Mouse (Mus musculus) CH12.LX (cell line): ENCODE data around the gene Ptprd.

Source experiments
- CTCF ChIP-seq, 2 experiments: IDR thresholded peaks in 1 of 2; conservative IDR thresholded peaks in 1 of 2; 2 replicates each; pipeline ENCODE4 v1.5.1; 2011 to 2012; ENCODE audit warnings: low read depth in 2 of 2, low read length in 2 of 2, improper control_type of control experiment in 1 of 2, inconsistent platforms in 1 of 2, mild to moderate bottlenecking in 1 of 2, moderate library complexity in 1 of 2
- EP300 ChIP-seq: IDR thresholded peaks from 2 replicates; pipeline ENCODE4 v1.6.1; 2011; ENCODE audit warnings: low read length, improper control_type of control experiment
- HCFC1 ChIP-seq: IDR thresholded peaks from 2 replicates; pipeline ENCODE4 v1.6.1; 2012; ENCODE audit warnings: low read depth, mild to moderate bottlenecking, inconsistent platforms, low read length, improper control_type of control experiment
- IRF4 ChIP-seq: IDR thresholded peaks from 2 replicates; pipeline ENCODE4 v1.6.1; 2014; ENCODE audit warnings: low read depth, mild to moderate bottlenecking, inconsistent platforms, low read length, improper control_type of control experiment
- JUN ChIP-seq: IDR thresholded peaks from 2 replicates; pipeline ENCODE4 v1.6.1; 2011; ENCODE audit warnings: low read depth, mild to moderate bottlenecking, low read length, improper control_type of control experiment, moderate library complexity; ENCODE audit not compliant: insufficient read depth
- MAFK ChIP-seq: IDR thresholded peaks from 2 replicates; pipeline ENCODE4 v1.6.1; 2011; ENCODE audit warnings: low read length, improper control_type of control experiment; ENCODE audit not compliant: insufficient replicate concordance
- MAX ChIP-seq: IDR thresholded peaks from 2 replicates; pipeline ENCODE4 v1.6.1; 2011; ENCODE audit warnings: low read length, improper control_type of control experiment
- MYC ChIP-seq: IDR thresholded peaks from 2 replicates; pipeline ENCODE4 v1.6.1; 2011; ENCODE audit warnings: low read depth, mild to moderate bottlenecking, improper control_type of control experiment, low read length
- PAX5 ChIP-seq: IDR thresholded peaks from 2 replicates; pipeline ENCODE4 v1.6.1; 2012; ENCODE audit warnings: low read length, inconsistent platforms, mixed read lengths
- POLR2A ChIP-seq: IDR thresholded peaks from 2 replicates; pipeline ENCODE4 v1.6.1; 2011; ENCODE audit warnings: low read depth, mild to moderate bottlenecking, improper control_type of control experiment, low read length
- RAD21 ChIP-seq: IDR thresholded peaks from 2 replicates; pipeline ENCODE4 v1.6.1; 2011; ENCODE audit warnings: low read depth, mild to moderate bottlenecking, low read length, improper control_type of control experiment, moderate library complexity
- SIN3A ChIP-seq: IDR thresholded peaks from 2 replicates; pipeline ENCODE4 v1.6.1; 2012; ENCODE audit warnings: low read length, improper control_type of control experiment, inconsistent platforms
- TCF12 ChIP-seq: IDR thresholded peaks from 2 replicates; pipeline ENCODE4 v1.6.1; 2014; ENCODE audit warnings: low read depth, mild to moderate bottlenecking, inconsistent platforms, low read length, improper control_type of control experiment

DNA sequence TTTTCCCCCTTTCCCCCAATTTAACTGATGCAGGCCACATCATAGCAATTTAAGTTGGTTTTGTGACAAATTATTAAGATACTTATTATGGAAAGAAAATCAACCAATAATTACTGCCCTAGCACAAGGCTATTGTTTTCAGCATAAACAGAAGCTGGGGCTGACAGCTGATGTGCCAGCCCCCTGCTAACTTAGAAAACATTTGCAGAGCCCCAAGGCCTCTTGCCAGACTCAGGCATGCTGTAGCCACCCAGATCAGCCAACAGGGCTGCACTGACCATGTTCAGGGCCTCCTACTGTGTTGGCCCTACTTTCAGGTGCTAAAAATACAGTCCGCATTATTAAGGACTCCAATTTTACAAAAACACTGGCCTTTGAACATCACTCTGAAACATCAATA is 1951.1 kb downstream of the Ptprd start:
- TF ChIP-seq CTCF (conservative IDR thresholded peaks at IDR 0.05 in 1 of 2, IDR thresholded peaks at IDR 0.05 in 1 of 2; ENCODE audit: low read depth in 2 of 2, low read length in 2 of 2) (no peak), MAX (no peak), PAX5 (no peak), RAD21 (no peak), TCF12 (no peak), EP300 (no peak), MYC (no peak), POLR2A (no peak), HCFC1 (no peak), SIN3A (no peak), MAFK (no peak), JUN (no peak), IRF4 (no peak)
